Mouse (Mus musculus) lung, embryonic 14.5 days (tissue): ENCODE data around the gene Hs3st4. TPM values are rescaled to one million over a fixed set of nuclear protein-coding genes. Genes with fewer than 3 reads are reported as not detected.

Experiments used
- ATAC-seq: fragments of 200-750 bp; cut with Nextera tagmentation; 2 replicates; pipeline ENCODE4 v1.8.0; 2017; ENCODE audit warnings: mild to moderate bottlenecking, moderate TSS enrichment, moderate library complexity; ENCODE audit not compliant: insufficient read depth
- DNase-seq: peaks from one replicate; pipeline ENCODE4 v3.0.0-alpha.2; 2015
- H3K27ac ChIP-seq: fragments of 300-500 bp; sonication (generic); 2 replicates; pipeline ENCODE4 v1.5.1; 2014; ENCODE audit warnings: low read depth, mild to moderate bottlenecking, moderate library complexity
- H3K27me3 ChIP-seq: fragments of 300-500 bp; sonication (generic); 2 replicates; pipeline ENCODE4 v1.6.1; 2014; ENCODE audit warnings: low read length, control low read depth; ENCODE audit not compliant: insufficient read depth
- H3K36me3 ChIP-seq: fragments of 300-500 bp; sonication (generic); 2 replicates; pipeline ENCODE4 v1.6.1; 2014; ENCODE audit warnings: control low read depth; ENCODE audit not compliant: insufficient read depth
- H3K4me1 ChIP-seq: fragments of 300-500 bp; sonication (generic); 2 replicates; pipeline ENCODE4 v1.6.1; 2014; ENCODE audit warnings: antibody characterized with exemption, control low read depth; ENCODE audit not compliant: insufficient read depth
- H3K4me2 ChIP-seq: fragments of 300-500 bp; sonication (generic); 2 replicates; pipeline ENCODE4 v1.6.1; 2014; ENCODE audit warnings: mild to moderate bottlenecking
- H3K4me3 ChIP-seq: fragments of 300-500 bp; sonication (generic); 2 replicates; pipeline ENCODE4 v1.5.1; 2014; ENCODE audit warnings: low read depth, low read length
- H3K9ac ChIP-seq: fragments of 300-500 bp; sonication (generic); 2 replicates; pipeline ENCODE4 v1.6.1; 2014
- H3K9me3 ChIP-seq: fragments of 300-500 bp; sonication (generic); 2 replicates; pipeline ENCODE4 v1.6.1; 2016; ENCODE audit warnings: low read depth, low read length, control low read depth
- CTCF ChIP-seq: IDR thresholded peaks from 2 replicates; pipeline ENCODE4 v1.5.1; 2016; ENCODE audit warnings: antibody characterized with exemption, low read depth
- WGBS: fragments of 180-500 bp; shearing (Covaris S2); extraction: QIAGEN DNeasy Blood & Tissue Kit; methylation state at CpG from one replicate; pipeline ENCODE4 v1.1.7; 2014; 5-methylcytosine and 5-hydroxymethylcytosine counted together
- polyA plus RNA-seq: library from polyadenylated mRNA; unstranded; fragments of >200 nt; fragmentation: Nextera tagmentation; extraction: Ambion mirVana; gene quantifications from 2 replicates; pipeline ENCODE4 v1.2.1, GENCODE M21; 2014

Hs3st4 gene
- polyA plus RNA-seq, 1 experiment from 2014 or later: 0.05 TPM

- TF ChIP-seq CTCF: no peak
- ATAC-seq: no peak
These were observed 189.3 kb downstream of the Hs3st4 start for GRCm38 (mm10) chr7:124171992-124172391.

DNA sequence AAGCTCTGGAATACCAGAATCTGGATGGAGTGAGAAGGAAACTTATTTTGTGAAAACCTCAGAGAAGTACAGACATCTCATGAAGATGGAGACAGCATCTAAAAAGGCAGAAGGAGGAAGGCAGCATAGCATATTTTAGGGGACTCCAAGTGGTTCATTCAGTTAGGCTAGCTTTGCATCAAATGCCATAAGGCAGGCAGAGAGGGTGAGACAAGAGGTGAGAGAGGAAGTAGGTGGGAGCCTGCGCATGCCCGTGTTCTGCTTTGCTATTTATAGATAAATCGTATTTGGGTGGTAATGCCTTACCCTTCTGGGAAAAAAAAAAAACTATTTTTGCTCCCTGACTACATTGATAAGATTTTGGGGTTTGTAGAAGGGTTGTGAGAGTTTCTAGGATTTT, 198.3 kb downstream of the Hs3st4 start:
- Histone ChIP-seq H3K4me1 (no peaks in the 10 kb centered on the region), H3K27ac (no peak overlapping the region), H3K36me3 (no peaks in the 10 kb centered on the region), H3K9me3 (no peaks in the 10 kb centered on the region), H3K4me3 (no peak overlapping the region), H3K9ac (no peak overlapping the region), H3K27me3 (no peaks in the 10 kb centered on the region), H3K4me2 (no peak overlapping the region)
- no peak for TF ChIP-seq CTCF
- ATAC-seq (no peak), DNase-seq (no peak)
- 78% methylated on average over 3 of the region's 3 CpGs for WGBS

More at GRCm38 (mm10) chr7:124171992-124172391, 189.3 kb downstream of the Hs3st4 start:
- Histone ChIP-seq H3K27me3 (no peaks in the 10 kb centered on the region), H3K36me3 (no peaks in the 10 kb centered on the region), H3K9me3 (no peaks in the 10 kb centered on the region), H3K27ac (no peak overlapping the region), H3K4me3 (no peak overlapping the region), H3K9ac (no peak overlapping the region), H3K4me1 (no peaks in the 10 kb centered on the region), H3K4me2 (no peak overlapping the region)
- DNase-seq: no peak

- peak; percentile 31; the same call in 1 of the 2 replicates for ATAC-seq
- H3K27me3 ChIP-seq: no peaks in the 10 kb centered on the region
- peak; percentile 69 for DNase-seq
- 62% methylated on average over 1 of the region's 1 CpGs for WGBS
- no peak overlapping the region for H3K4me2 ChIP-seq
- no peak overlapping the region for H3K27ac ChIP-seq
- H3K4me3 ChIP-seq: no peak overlapping the region
- H3K9me3 ChIP-seq: no peaks in the 10 kb centered on the region
- H3K36me3 ChIP-seq: no peaks in the 10 kb centered on the region
- no peak for TF ChIP-seq CTCF
- no peak overlapping the region for H3K9ac ChIP-seq
- H3K4me1 ChIP-seq: no peaks in the 10 kb centered on the region
These were observed 202.0 kb downstream of the Hs3st4 start for GRCm38 (mm10) chr7:124184693-124185092.

GRCm38 (mm10) chr7:124198811-124199570, 216.3 kb downstream of the Hs3st4 start:
- no peak overlapping the region for H3K9ac ChIP-seq
- H3K9me3 ChIP-seq: no peaks in the 10 kb centered on the region
- peak; percentile 87 for DNase-seq
- no peaks in the 10 kb centered on the region for H3K36me3 ChIP-seq
- H3K27ac ChIP-seq: no peak overlapping the region
- WGBS: 79% methylated on average over 6 of the region's 6 CpGs
- no peaks in the 10 kb centered on the region for H3K27me3 ChIP-seq
- no peak for ATAC-seq
- TF ChIP-seq CTCF: no peak
- H3K4me3 ChIP-seq: no peak overlapping the region
- no peaks in the 10 kb centered on the region for H3K4me1 ChIP-seq
- H3K4me2 ChIP-seq: no peak overlapping the region

DNA sequence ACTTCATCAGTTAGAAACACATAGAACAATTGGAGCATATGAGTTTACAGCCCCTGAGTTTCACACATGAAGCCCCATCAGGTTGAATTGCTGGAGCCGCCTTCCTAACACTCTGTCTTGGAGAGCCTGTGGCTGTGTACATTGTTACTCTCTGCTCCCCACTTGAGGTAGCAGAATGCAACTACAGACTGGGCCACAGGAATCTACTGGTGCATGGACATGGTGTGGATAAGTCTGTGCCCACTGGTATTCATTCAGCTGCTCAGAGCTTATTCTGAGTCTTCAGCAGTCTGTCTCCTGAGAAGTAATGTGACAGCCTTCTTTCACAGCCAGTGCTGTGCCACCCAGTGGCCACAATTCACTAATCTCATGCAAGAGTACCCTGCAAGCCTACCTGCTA, 234.3 kb downstream of the Hs3st4 start:
- H3K4me1 ChIP-seq: no peaks in the 10 kb centered on the region
- peak; percentile 6 for DNase-seq
- H3K4me3 ChIP-seq: no peak overlapping the region
- H3K4me2 ChIP-seq: no peak overlapping the region
- no peak for ATAC-seq
- no peaks in the 10 kb centered on the region for H3K36me3 ChIP-seq
- no peak for TF ChIP-seq CTCF
- no peaks in the 10 kb centered on the region for H3K9me3 ChIP-seq
- 70% methylated on average over 1 of the region's 1 CpGs for WGBS
- H3K27ac ChIP-seq: no peak overlapping the region
- H3K27me3 ChIP-seq: no peaks in the 10 kb centered on the region
- H3K9ac ChIP-seq: no peak overlapping the region

DNA sequence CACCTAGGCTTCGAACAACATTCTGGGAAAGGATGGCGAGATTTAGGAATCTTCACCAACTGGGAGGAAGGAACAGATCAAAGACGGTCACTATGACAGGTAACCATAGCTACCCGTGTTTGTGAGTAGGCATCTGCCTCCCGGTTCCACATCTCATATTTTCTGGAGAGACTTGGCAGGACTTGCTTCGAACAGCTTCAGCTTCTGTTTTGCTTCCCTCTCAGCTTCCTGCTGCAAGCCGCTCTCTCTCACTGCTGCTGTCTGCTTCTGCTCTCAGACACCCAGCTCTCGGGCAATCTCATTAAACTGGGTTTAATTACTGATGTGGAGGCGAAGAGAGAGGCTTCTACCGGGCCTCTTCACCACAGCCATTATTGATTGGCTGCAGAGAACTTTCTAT, 237.9 kb downstream of the Hs3st4 start:
- Histone ChIP-seq H3K36me3 (no peaks in the 10 kb centered on the region), H3K4me3 (no peak overlapping the region), H3K27me3 (no peaks in the 10 kb centered on the region), H3K4me1 (no peaks in the 10 kb centered on the region), H3K27ac (no peak overlapping the region), H3K4me2 (no peak overlapping the region), H3K9ac (no peak overlapping the region), H3K9me3 (no peaks in the 10 kb centered on the region)
- DNase-seq: no peak
- 59% methylated on average over 10 of the region's 10 CpGs for WGBS
- TF ChIP-seq CTCF: no peak
- no peak for ATAC-seq

- Histone ChIP-seq H3K9me3 (no peaks in the 10 kb centered on the region), H3K27ac (no peak overlapping the region), H3K4me1 (no peaks in the 10 kb centered on the region), H3K36me3 (no peaks in the 10 kb centered on the region), H3K9ac (no peak overlapping the region), H3K27me3 (no peaks in the 10 kb centered on the region), H3K4me3 (no peak overlapping the region), H3K4me2 (no peak overlapping the region)
- WGBS: 66% methylated on average over 4 of the region's 4 CpGs
- ATAC-seq: no peak
- no peak for TF ChIP-seq CTCF
- DNase-seq: no peak
These were observed 255.4 kb downstream of the Hs3st4 start for GRCm38 (mm10) chr7:124237896-124238670.
